Mouse (Mus musculus) liver, postnatal 0 days (tissue): Measurements from ENCODE around the gene Bicra. TPM values are rescaled to one million over a fixed set of nuclear protein-coding genes. Genes with fewer than 3 reads are reported as not detected.
A peak's percentile ranks its signal among the peaks of the same experiment; 100 is the strongest.

Source experiments
- ATAC-seq: fragments of 200-750 bp; cut with Nextera tagmentation; 2 replicates; pipeline ENCODE4 v1.8.0; 2017; ENCODE audit warnings: mild to moderate bottlenecking, moderate library complexity
- DNase-seq: peaks from one replicate; pipeline ENCODE4 v3.0.0-alpha.2; 2016
- H3K27ac ChIP-seq: fragments of 300-500 bp; sonication (generic); 2 replicates; pipeline ENCODE4 v1.5.1; 2014; ENCODE audit warnings: antibody characterized with exemption, moderate library complexity, mild to moderate bottlenecking, low read depth
- H3K27me3 ChIP-seq: fragments of 300-500 bp; sonication (generic); 2 replicates; pipeline ENCODE4 v1.6.1; 2014; ENCODE audit warnings: low read length, control low read depth, mixed read lengths; ENCODE audit not compliant: insufficient read depth
- H3K36me3 ChIP-seq: fragments of 300-500 bp; sonication (generic); replicated peaks from 2 replicates; pipeline ENCODE4 v1.6.1; 2014; ENCODE audit warnings: mild to moderate bottlenecking, control low read depth, low read length, moderate library complexity, mixed read lengths; ENCODE audit not compliant: insufficient read depth
- H3K4me1 ChIP-seq: fragments of 300-500 bp; sonication (generic); 2 replicates; pipeline ENCODE4 v1.6.1; 2014; ENCODE audit warnings: antibody characterized with exemption, mild to moderate bottlenecking, control low read depth; ENCODE audit not compliant: insufficient read depth
- H3K4me2 ChIP-seq: fragments of 300-500 bp; sonication (generic); 2 replicates; pipeline ENCODE4 v1.6.1; 2014; ENCODE audit warnings: low read depth, mild to moderate bottlenecking, low read length, moderate library complexity, mixed read lengths
- H3K4me3 ChIP-seq: fragments of 300-500 bp; sonication (generic); 2 replicates; pipeline ENCODE4 v1.5.1; 2014; ENCODE audit warnings: low read depth, low read length
- H3K9ac ChIP-seq: fragments of 300-500 bp; sonication (generic); replicated peaks from 2 replicates; pipeline ENCODE4 v1.6.1; 2014; ENCODE audit warnings: mild to moderate bottlenecking, moderate library complexity
- H3K9me3 ChIP-seq: fragments of 300-500 bp; sonication (generic); 2 replicates; pipeline ENCODE4 v1.6.1; 2016; ENCODE audit warnings: mild to moderate bottlenecking, control low read depth, low read length, mixed read lengths
- CTCF ChIP-seq: sonication (generic); IDR thresholded peaks from 2 replicates; pipeline ENCODE4 v1.5.1; 2016; ENCODE audit warnings: antibody characterized with exemption, low read depth
- EP300 ChIP-seq: IDR thresholded peaks from 2 replicates; pipeline ENCODE4 v1.6.1; 2016; ENCODE audit warnings: antibody characterized with exemption, low read depth, mild to moderate bottlenecking
- WGBS: fragments of 180-500 bp; shearing (Covaris S2); extraction: QIAGEN DNeasy Blood & Tissue Kit; methylation state at CpG from one replicate; pipeline ENCODE4 v1.1.7; 2014; ENCODE audit not compliant: insufficient replicate concordance; 5-methylcytosine and 5-hydroxymethylcytosine counted together
- polyA plus RNA-seq: library from polyadenylated mRNA; unstranded; fragments of >200 nt; fragmentation: Nextera tagmentation; extraction: Ambion mirVana; gene quantifications from 2 replicates; pipeline ENCODE4 v1.2.1, GENCODE M21; 2015

Gene Bicra
- polyA plus RNA-seq, 1 experiment from 2014 or later, result 1.0 TPM

GRCm38 (mm10) chr7:16050600-16050999, 2.9 kb upstream of the Bicra start:
- peak overlapping the region; percentile 82 for H3K4me2 ChIP-seq
- DNase-seq (no peak), ATAC-seq (no peak)
- H3K36me3 ChIP-seq, result no peaks in the 10 kb centered on the region
- TF ChIP-seq CTCF (no peak), EP300 (no peak)
- H3K4me3 ChIP-seq, result peak overlapping the region; percentile 87; the same call in 1 of the 2 replicates
- WGBS, result 83% methylated on average over 3 of the region's 3 CpGs
- H3K27ac ChIP-seq, result peak overlapping the region; percentile 88; the same call in 1 of the 2 replicates
- H3K4me1 ChIP-seq, result peaks cover 49% of the 10 kb centered on the region
- H3K9ac ChIP-seq, result no peak overlapping the region
- H3K9me3 ChIP-seq, result no peaks in the 10 kb centered on the region
- no peaks in the 10 kb centered on the region for H3K27me3 ChIP-seq

GRCm38 (mm10) chr7:16049576-16049915, 1.8 kb upstream of the Bicra start:
- Histone ChIP-seq H3K4me3 (peak overlapping the region; percentile 87), H3K27ac (peak overlapping the region; percentile 88), H3K27me3 (no peaks in the 10 kb centered on the region), H3K4me1 (peaks cover 57% of the 10 kb centered on the region), H3K9me3 (no peaks in the 10 kb centered on the region), H3K4me2 (peak overlapping the region; percentile 82), H3K36me3 (no peaks in the 10 kb centered on the region), H3K9ac (peak overlapping the region; percentile 95)
- no peak for ATAC-seq
- WGBS, result 46% methylated on average over 7 of the region's 7 CpGs
- TF ChIP-seq CTCF, result no peak
- no peak for TF ChIP-seq EP300
- no peak for DNase-seq

GRCm38 (mm10) chr7:16048675-16049575, 1.2 kb upstream of the Bicra start:
- no peak for ATAC-seq
- TF ChIP-seq EP300, result no peak
- TF ChIP-seq CTCF, result no peak
- peak overlapping the region; percentile 95 for H3K9ac ChIP-seq
- whole genome bisulfite sequencing, result 4% methylated on average over 36 of the region's 36 CpGs
- no peaks in the 10 kb centered on the region for H3K27me3 ChIP-seq
- peak; percentile 36 for DNase-seq
- peaks cover 59% of the 10 kb centered on the region for H3K4me1 ChIP-seq
- H3K4me3 ChIP-seq, result peak overlapping the region; percentile 87
- no peaks in the 10 kb centered on the region for H3K36me3 ChIP-seq
- no peaks in the 10 kb centered on the region for H3K9me3 ChIP-seq
- H3K4me2 ChIP-seq, result peak overlapping the region; percentile 82
- H3K27ac ChIP-seq, result peak overlapping the region; percentile 88

- H3K27ac ChIP-seq, result peak overlapping the region; percentile 94
- ATAC-seq (peak; percentile 78), DNase-seq (peak; percentile 98)
- H3K27me3 ChIP-seq, result no peaks in the 10 kb centered on the region
- H3K9ac ChIP-seq, result peak overlapping the region; percentile 95
- no peaks in the 10 kb centered on the region for H3K36me3 ChIP-seq
- H3K4me1 ChIP-seq, result peaks cover 58% of the 10 kb centered on the region
- peak overlapping the region; percentile 82 for H3K4me2 ChIP-seq
- H3K9me3 ChIP-seq, result no peaks in the 10 kb centered on the region
- 0% methylated on average over 19 of the region's 20 CpGs for WGBS
- H3K4me3 ChIP-seq, result peak overlapping the region; percentile 87
- TF ChIP-seq CTCF (no peak), EP300 (no peak)
Observed at GRCm38 (mm10) chr7:16048164-16048564, 443 bp upstream of the Bicra start.

- peak overlapping the region; percentile 86 for H3K9ac ChIP-seq
- H3K9me3 ChIP-seq, result no peaks in the 10 kb centered on the region
- under 1% methylated on average over 45 of the region's 46 CpGs for WGBS
- TF ChIP-seq CTCF, result no peak
- TF ChIP-seq EP300, result no peak
- H3K27ac ChIP-seq, result peak overlapping the region; percentile 94
- DNase-seq, result peak; percentile 82
- H3K36me3 ChIP-seq, result no peaks in the 10 kb centered on the region
- peak overlapping the region; percentile 87 for H3K4me3 ChIP-seq
- H3K27me3 ChIP-seq, result no peaks in the 10 kb centered on the region
- ATAC-seq, result peak; percentile 60
- H3K4me2 ChIP-seq, result peak overlapping the region; percentile 82
- peaks cover 64% of the 10 kb centered on the region for H3K4me1 ChIP-seq
Observed at GRCm38 (mm10) chr7:16046481-16047337, 1.0 kb downstream of the Bicra start.

GRCm38 (mm10) chr7:16046101-16046480, 1.6 kb downstream of the Bicra start:
- peak overlapping the region; percentile 82 for H3K4me2 ChIP-seq
- peak overlapping the region; percentile 87 for H3K4me3 ChIP-seq
- peaks cover 58% of the 10 kb centered on the region for H3K4me1 ChIP-seq

More at GRCm38 (mm10) chr7:16046101-16046480, 1.6 kb downstream of the Bicra start:
- ATAC-seq (peak; percentile 38), DNase-seq (peak; percentile 81)
- WGBS, result 2% methylated on average over 7 of the region's 7 CpGs
- no peaks in the 10 kb centered on the region for H3K36me3 ChIP-seq
- TF ChIP-seq EP300, result peak; percentile 73
- no peak for TF ChIP-seq CTCF
- H3K9ac ChIP-seq, result peak overlapping the region; percentile 86
- H3K27me3 ChIP-seq, result no peaks in the 10 kb centered on the region
- no peaks in the 10 kb centered on the region for H3K9me3 ChIP-seq
- H3K27ac ChIP-seq, result peak overlapping the region; percentile 94
